Mouse (Mus musculus) E14TG2a.4 (cell line): Measurements from ENCODE around the gene Ctse.
A peak's percentile ranks its signal among the peaks of the same experiment; 100 is the strongest.

Source experiments
- H3K27me3 ChIP-seq: 2 replicates; pipeline ENCODE4 v1.6.1; 2014; ENCODE audit warnings: low read length, control low read depth; ENCODE audit not compliant: insufficient read depth
- H3K36me3 ChIP-seq: 2 replicates; pipeline ENCODE4 v1.6.1; 2014; ENCODE audit warnings: low read length, control low read depth; ENCODE audit not compliant: insufficient read depth
- H3K4me1 ChIP-seq: replicated peaks from 2 replicates; pipeline ENCODE4 v1.6.1; 2014; ENCODE audit warnings: low read depth, low read length, control low read depth
- H3K4me3 ChIP-seq: replicated peaks from 2 replicates; pipeline ENCODE4 v1.5.1; 2014; ENCODE audit warnings: mild to moderate bottlenecking, low read length
- H3K9me3 ChIP-seq: 2 replicates; pipeline ENCODE4 v1.6.1; 2014; ENCODE audit warnings: low read length, control low read depth
- CTCF ChIP-seq: conservative IDR thresholded peaks from 2 replicates; pipeline ENCODE4 v1.5.1; 2014; ENCODE audit warnings: low read length
- NANOG ChIP-seq: IDR thresholded peaks from 2 replicates; pipeline ENCODE4 v1.6.1; 2014; ENCODE audit warnings: borderline replicate concordance, low read length, mixed read lengths
- POU5F1 ChIP-seq: IDR thresholded peaks from 2 replicates; pipeline ENCODE4 v1.6.1; 2014; ENCODE audit warnings: low read length, borderline replicate concordance

The Ctse gene

GRCm38 (mm10) chr1:131718952-131719694 lies 81.0 kb downstream of the Ctse start:
- Histone ChIP-seq H3K4me3 (no peak overlapping the region), H3K9me3 (no peaks in the 10 kb centered on the region), H3K27me3 (peaks cover 26% of the 10 kb centered on the region), H3K36me3 (no peaks in the 10 kb centered on the region), H3K4me1 (peaks cover 39% of the 10 kb centered on the region)
- TF ChIP-seq CTCF (no peak), NANOG (0 out of 2 replicates have a peak, but pooled peaks have one; percentile 32), POU5F1 (no peak)

- TF ChIP-seq POU5F1 (no peak), CTCF (no peak), NANOG (no peak)
- no peaks in the 10 kb centered on the region for H3K9me3 ChIP-seq
- no peaks in the 10 kb centered on the region for H3K36me3 ChIP-seq
- peaks cover 22% of the 10 kb centered on the region for H3K4me1 ChIP-seq
- H3K27me3 ChIP-seq, result peaks cover 26% of the 10 kb centered on the region
- no peak overlapping the region for H3K4me3 ChIP-seq
These were observed 83.9 kb downstream of the Ctse start for GRCm38 (mm10) chr1:131721989-131722388.

- peaks cover 24% of the 10 kb centered on the region for H3K27me3 ChIP-seq
- no peaks in the 10 kb centered on the region for H3K9me3 ChIP-seq
- TF ChIP-seq NANOG, result no peak
- TF ChIP-seq POU5F1, result no peak
- no peak for TF ChIP-seq CTCF
- peaks cover 15% of the 10 kb centered on the region for H3K4me1 ChIP-seq
- H3K36me3 ChIP-seq, result no peaks in the 10 kb centered on the region
- H3K4me3 ChIP-seq, result no peak overlapping the region
These were observed 85.4 kb downstream of the Ctse start for GRCm38 (mm10) chr1:131723549-131723948.
